Mouse (Mus musculus) T-helper 1 cell (primary cell): ENCODE data around the gene Mto1.
"Not testable (repeated sequence)": the region's sequence is repeated elsewhere in the genome, so short reads cannot be mapped to it uniquely, and the experiment has no call there.

ENCODE experiments used
- in situ Hi-C: fragments of 300-600 bp; cut with MboI, MseI; formaldehyde crosslinking; loops from one replicate; pipeline ENCODE4 v1.15.1; 2025; ENCODE audit warnings: high pct_unique_total_duplicates

Mto1 gene

GRCm38 (mm10) chr9:78505223-78505622 is 57.2 kb downstream of the Mto1 start:
- in situ Hi-C loops = no loop called here

- in situ Hi-C loops = no loop called here
Observed at GRCm38 (mm10) chr9:78506002-78506721, 58.2 kb downstream of the Mto1 start.

GRCm38 (mm10) chr9:78506722-78507077 is 58.7 kb downstream of the Mto1 start:
- in situ Hi-C loops = no loop called here

- in situ Hi-C loops = no loop called here
Observed at GRCm38 (mm10) chr9:78508106-78508786, 60.2 kb downstream of the Mto1 start.

- in situ Hi-C loops = no loop called here
Observed at GRCm38 (mm10) chr9:78511705-78512104, 63.7 kb downstream of the Mto1 start.

GRCm38 (mm10) chr9:78513776-78514500 is 65.9 kb downstream of the Mto1 start:
- in situ Hi-C loops = no loop called here

- in situ Hi-C loops = no loop called here
Observed at GRCm38 (mm10) chr9:78514681-78515080, 66.7 kb downstream of the Mto1 start.

GRCm38 (mm10) chr9:78516125-78516524 is 68.1 kb downstream of the Mto1 start:
- in situ Hi-C loops = no loop called here

- in situ Hi-C loops = not testable (repeated sequence)
Observed at GRCm38 (mm10) chr9:78517237-78517636, 69.2 kb downstream of the Mto1 start.

GRCm38 (mm10) chr9:78520127-78520779 is 72.2 kb downstream of the Mto1 start:
- in situ Hi-C loops = loop anchor here (5.0 kb wide), 1 partner anchor 38 kb away; no protein-coding TSS in a partner anchor

GRCm38 (mm10) chr9:78520780-78521601 is 73.0 kb downstream of the Mto1 start:
- in situ Hi-C loops = loop anchor here (5.0 kb wide), 1 partner anchor 39 kb away; no protein-coding TSS in a partner anchor

GRCm38 (mm10) chr9:78521689-78522088 is 73.7 kb downstream of the Mto1 start:
- in situ Hi-C loops = loop anchor here (5.0 kb wide), 1 partner anchor 39 kb away; no protein-coding TSS in a partner anchor
